Mouse (Mus musculus): Measurements from ENCODE around the gene Tgif2. TPM values are rescaled to one million over a fixed set of nuclear protein-coding genes. Genes with fewer than 3 reads are reported as not detected.

The Tgif2 gene
- polyA plus RNA-seq, 1 experiment from 2014 or later, result 11.2 TPM

DNA sequence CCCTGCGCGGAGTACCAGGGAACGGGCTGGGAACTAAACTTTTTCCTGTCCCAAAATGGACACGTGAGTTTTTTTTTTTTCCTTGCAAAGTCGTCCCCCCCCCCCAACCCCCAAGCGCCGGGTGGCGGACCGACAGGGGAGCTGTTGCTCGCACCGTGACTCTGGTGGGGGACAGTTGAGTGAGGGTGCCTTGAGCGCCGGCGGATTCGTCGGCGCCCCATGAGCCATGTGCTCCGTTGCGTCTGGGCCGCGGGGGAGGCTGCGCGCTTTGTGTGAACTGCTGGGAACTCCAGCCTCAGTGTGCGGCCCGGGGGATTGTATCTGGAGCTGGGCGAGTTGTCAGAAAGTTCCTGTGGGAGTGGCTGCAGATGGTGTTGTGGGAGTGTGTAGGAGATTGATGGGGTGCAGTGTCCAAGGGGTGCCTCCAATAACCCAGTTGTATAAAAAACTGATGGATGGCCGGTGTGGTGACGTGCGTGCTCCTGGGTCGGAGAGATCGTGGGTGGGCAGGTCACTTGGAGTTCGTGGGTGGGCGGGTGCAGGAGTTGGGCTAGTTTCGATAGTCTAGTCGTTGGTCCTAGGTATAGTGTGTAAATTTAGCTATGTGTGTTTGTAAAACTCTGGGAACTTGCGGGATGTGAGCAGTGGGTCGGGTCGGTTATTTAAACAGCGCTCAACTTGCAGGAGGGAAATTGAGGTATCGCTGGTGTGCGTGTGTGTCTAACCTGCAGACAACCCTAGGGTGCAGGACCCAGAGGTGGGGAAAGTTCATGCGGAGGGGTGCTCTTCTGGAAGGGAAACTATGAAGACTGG, 1.4 kb downstream of the Tgif2 start:
- Histone ChIP-seq H3K27me3 (ENCODE audit: control insufficient read depth, insufficient read depth, low read length) (peaks cover 5% of the 10 kb centered on the region; the same call in 1 of the 2 replicates), H3K36me3 (ENCODE audit: control insufficient read depth, insufficient read depth, low read length) (no peaks in the 10 kb centered on the region), H3K4me3 (ENCODE audit: low read depth, low read length) (peak overlapping the region; percentile 59), H3K9ac (replicated peaks; ENCODE audit: low read depth, low read length) (peak overlapping the region; percentile 50), H3K9me3 (ENCODE audit: control insufficient read depth, low read length) (no peaks in the 10 kb centered on the region), H3K27ac (ENCODE audit: low read depth, low read length) (peak overlapping the region; percentile 70), H3K4me1 (ENCODE audit: control insufficient read depth, insufficient read depth, low read length) (peaks cover 24% of the 10 kb centered on the region; the same call in 1 of the 2 replicates), H3K4me2 (ENCODE audit: low read depth, low read length) (peak overlapping the region; percentile 81)
- WGBS, result under 1% methylated on average over 40 of the region's 42 CpGs
- ATAC-seq (ENCODE audit: low read depth), result peak; percentile 36; the same call in 1 of the 2 replicates

DNA sequence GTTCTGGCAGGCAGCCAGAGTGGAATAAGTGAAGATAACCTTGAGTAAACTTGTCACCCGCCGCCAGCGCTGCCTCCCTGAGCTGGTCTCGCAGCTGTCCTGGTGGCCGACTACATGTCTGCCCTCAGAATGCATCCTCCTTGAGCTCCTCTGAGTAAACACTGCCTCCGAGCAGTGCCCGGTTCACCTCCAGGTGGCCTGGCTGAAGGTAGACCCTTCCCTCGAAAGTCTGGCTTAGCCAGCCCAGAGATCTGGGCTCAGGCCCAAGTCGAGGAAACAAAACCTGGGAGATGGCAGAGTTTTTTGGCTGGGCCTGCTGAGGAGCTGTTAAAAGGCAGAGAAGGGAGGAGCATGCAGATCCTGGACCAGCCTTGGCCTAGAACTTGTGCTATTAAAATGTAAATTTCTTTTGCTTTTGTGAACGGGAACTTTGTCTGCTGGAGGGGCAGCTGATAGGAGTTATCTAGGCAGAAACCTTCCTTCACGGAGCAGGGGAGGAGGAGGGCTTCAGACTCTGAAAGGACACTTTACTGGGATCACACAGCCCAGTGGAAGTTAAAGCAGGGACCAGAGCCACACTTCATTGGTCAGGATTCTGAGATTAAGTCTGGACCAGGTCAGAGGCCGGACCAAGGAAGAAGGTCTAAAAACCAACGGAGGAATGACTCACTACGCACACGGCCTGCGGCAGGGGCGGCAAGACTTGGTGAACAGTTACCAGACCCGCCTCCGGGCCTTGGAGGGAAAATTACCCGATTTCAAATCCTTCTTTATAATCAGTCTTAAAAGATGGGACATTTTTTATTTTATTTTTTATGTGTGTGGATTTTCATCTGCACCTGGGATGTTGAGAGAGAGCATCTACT, 2.3 kb downstream of the Tgif2 start:
- Histone ChIP-seq H3K9me3 (ENCODE audit: control insufficient read depth, low read length) (no peaks in the 10 kb centered on the region), H3K4me3 (ENCODE audit: low read depth, low read length) (peak overlapping the region; percentile 59), H3K27ac (ENCODE audit: low read depth, low read length) (no peak overlapping the region; the same call in 1 of the 2 replicates), H3K36me3 (ENCODE audit: control insufficient read depth, insufficient read depth, low read length) (no peaks in the 10 kb centered on the region), H3K4me2 (ENCODE audit: low read depth, low read length) (peak overlapping the region; percentile 81), H3K9ac (replicated peaks; ENCODE audit: low read depth, low read length) (no peak overlapping the region), H3K4me1 (ENCODE audit: control insufficient read depth, insufficient read depth, low read length) (peaks cover 24% of the 10 kb centered on the region; the same call in 1 of the 2 replicates), H3K27me3 (ENCODE audit: control insufficient read depth, insufficient read depth, low read length) (peaks cover 5% of the 10 kb centered on the region; the same call in 1 of the 2 replicates)
- WGBS, result 3% methylated on average over 20 of the region's 20 CpGs
- ATAC-seq (ENCODE audit: low read depth), result no peak

DNA sequence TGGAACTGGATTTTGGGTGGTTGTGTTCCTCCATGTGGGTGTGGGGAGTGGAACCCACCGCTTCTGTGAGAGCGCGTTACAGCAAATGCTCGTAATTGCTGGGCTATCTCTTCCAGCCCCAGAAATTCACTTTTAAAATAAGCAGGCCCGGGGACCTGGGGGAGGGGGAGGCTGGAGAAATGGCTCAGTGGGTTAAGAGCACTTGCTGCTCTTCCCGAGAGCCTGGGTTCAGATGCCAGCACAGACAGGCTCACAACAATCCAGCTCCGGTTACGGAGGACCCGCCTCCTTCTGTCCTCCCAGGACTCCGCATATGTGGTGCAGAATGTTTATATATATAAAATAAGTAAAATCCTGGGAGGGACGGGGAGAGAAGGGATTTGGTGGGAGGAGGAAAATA, 2.9 kb downstream of the Tgif2 start:
- H3K36me3 ChIP-seq (ENCODE audit: control insufficient read depth, insufficient read depth, low read length), result no peaks in the 10 kb centered on the region
- peak overlapping the region; percentile 81; the same call in 1 of the 2 replicates for H3K4me2 ChIP-seq (ENCODE audit: low read depth, low read length)
- H3K27me3 ChIP-seq (ENCODE audit: control insufficient read depth, insufficient read depth, low read length), result peaks cover 5% of the 10 kb centered on the region; the same call in 1 of the 2 replicates
- no peak overlapping the region for H3K9ac ChIP-seq (replicated peaks; ENCODE audit: low read depth, low read length)
- H3K27ac ChIP-seq (ENCODE audit: low read depth, low read length), result no peak overlapping the region; the same call in 1 of the 2 replicates
- WGBS, result 15% methylated on average over 11 of the region's 11 CpGs
- H3K4me3 ChIP-seq (ENCODE audit: low read depth, low read length), result no peak overlapping the region
- no peak for ATAC-seq (ENCODE audit: low read depth)
- peaks cover 28% of the 10 kb centered on the region; the same call in 1 of the 2 replicates for H3K4me1 ChIP-seq (ENCODE audit: control insufficient read depth, insufficient read depth, low read length)
- H3K9me3 ChIP-seq (ENCODE audit: control insufficient read depth, low read length), result no peaks in the 10 kb centered on the region

DNA sequence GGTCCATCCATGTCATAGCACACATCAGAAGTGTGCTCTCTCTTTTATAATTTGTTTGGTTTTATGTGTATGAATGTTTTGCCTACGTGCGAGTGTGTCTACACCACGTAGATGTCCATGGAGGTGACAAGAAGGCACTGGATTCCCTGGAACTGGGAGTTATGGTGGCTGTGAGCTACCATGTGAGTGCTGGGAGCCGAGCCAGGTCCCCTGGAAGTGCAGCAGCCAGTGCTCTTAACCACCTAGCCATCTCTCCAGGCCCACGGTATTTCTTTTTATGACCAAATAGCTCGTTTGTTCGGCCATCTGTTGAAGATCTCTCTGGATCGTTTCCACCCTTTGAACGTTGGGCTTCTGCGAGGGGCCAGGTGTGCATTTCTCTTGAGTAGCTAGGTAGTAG, 3.5 kb downstream of the Tgif2 start:
- no peak overlapping the region for H3K4me3 ChIP-seq (ENCODE audit: low read depth, low read length)
- WGBS, result 55% methylated on average over 10 of the region's 10 CpGs
- peaks cover 29% of the 10 kb centered on the region; the same call in 1 of the 2 replicates for H3K4me1 ChIP-seq (ENCODE audit: control insufficient read depth, insufficient read depth, low read length)
- H3K36me3 ChIP-seq (ENCODE audit: control insufficient read depth, insufficient read depth, low read length), result no peaks in the 10 kb centered on the region
- no peak overlapping the region for H3K9ac ChIP-seq (replicated peaks; ENCODE audit: low read depth, low read length)
- no peaks in the 10 kb centered on the region for H3K9me3 ChIP-seq (ENCODE audit: control insufficient read depth, low read length)
- H3K27ac ChIP-seq (ENCODE audit: low read depth, low read length), result no peak overlapping the region
- peaks cover 5% of the 10 kb centered on the region; the same call in 1 of the 2 replicates for H3K27me3 ChIP-seq (ENCODE audit: control insufficient read depth, insufficient read depth, low read length)
- no peak overlapping the region for H3K4me2 ChIP-seq (ENCODE audit: low read depth, low read length)
- no peak for ATAC-seq (ENCODE audit: low read depth)

DNA sequence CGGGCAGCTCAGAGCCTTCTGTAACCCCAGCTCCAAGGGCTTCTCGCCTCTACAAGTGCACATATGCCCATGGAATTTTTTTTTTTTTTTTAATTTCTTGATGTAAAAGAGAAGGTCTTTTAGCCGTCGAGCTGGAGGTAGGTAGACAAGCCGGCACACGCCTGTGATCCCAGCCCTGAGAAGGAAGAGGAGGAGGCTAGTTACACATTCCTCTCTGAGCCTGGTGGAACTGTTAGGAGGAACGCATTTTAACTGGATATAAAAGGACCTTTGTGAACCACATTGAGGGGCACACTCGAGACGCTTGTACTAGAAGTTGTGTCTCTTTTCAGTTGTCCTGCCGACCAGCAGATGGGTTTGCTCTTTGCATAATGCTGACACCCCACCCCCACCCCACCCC, 4.9 kb downstream of the Tgif2 start:
- 30% methylated on average over 10 of the region's 10 CpGs for WGBS
- H3K4me3 ChIP-seq (ENCODE audit: low read depth, low read length), result no peak overlapping the region
- no peaks in the 10 kb centered on the region for H3K36me3 ChIP-seq (ENCODE audit: control insufficient read depth, insufficient read depth, low read length)
- H3K4me1 ChIP-seq (ENCODE audit: control insufficient read depth, insufficient read depth, low read length), result peaks cover 29% of the 10 kb centered on the region; the same call in 1 of the 2 replicates
- no peak for ATAC-seq (ENCODE audit: low read depth)
- peaks cover 4% of the 10 kb centered on the region; the same call in 1 of the 2 replicates for H3K27me3 ChIP-seq (ENCODE audit: control insufficient read depth, insufficient read depth, low read length)
- no peak overlapping the region for H3K9ac ChIP-seq (replicated peaks; ENCODE audit: low read depth, low read length)
- no peak overlapping the region for H3K4me2 ChIP-seq (ENCODE audit: low read depth, low read length)
- no peak overlapping the region for H3K27ac ChIP-seq (ENCODE audit: low read depth, low read length)
- H3K9me3 ChIP-seq (ENCODE audit: control insufficient read depth, low read length), result no peaks in the 10 kb centered on the region

DNA sequence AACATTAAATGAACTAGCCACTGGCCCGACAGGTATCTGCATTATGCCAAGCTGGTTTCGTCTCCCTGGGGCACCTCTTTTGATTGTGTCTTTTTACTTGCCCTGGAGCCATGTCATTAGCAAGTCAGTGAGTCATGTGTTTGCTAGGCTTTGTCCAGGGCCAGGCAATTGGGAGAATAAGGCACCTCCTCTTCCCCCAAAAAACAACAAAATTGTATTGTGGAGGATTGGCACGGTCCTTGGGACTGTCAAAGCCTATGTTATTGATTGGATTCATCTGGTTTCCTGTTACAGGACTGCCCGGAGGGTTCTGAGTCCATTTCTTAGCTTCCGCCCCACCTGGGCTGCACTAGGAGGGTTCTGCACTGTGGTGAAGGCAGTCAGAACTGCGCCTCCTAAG, 7.8 kb downstream of the Tgif2 start:
- Histone ChIP-seq H3K9ac (replicated peaks; ENCODE audit: low read depth, low read length) (no peak overlapping the region), H3K27ac (ENCODE audit: low read depth, low read length) (no peak overlapping the region), H3K27me3 (ENCODE audit: control insufficient read depth, insufficient read depth, low read length) (no peaks in the 10 kb centered on the region), H3K4me2 (ENCODE audit: low read depth, low read length) (no peak overlapping the region), H3K4me3 (ENCODE audit: low read depth, low read length) (no peak overlapping the region), H3K4me1 (ENCODE audit: control insufficient read depth, insufficient read depth, low read length) (peaks cover 14% of the 10 kb centered on the region; the same call in 1 of the 2 replicates), H3K36me3 (ENCODE audit: control insufficient read depth, insufficient read depth, low read length) (peaks cover 4% of the 10 kb centered on the region; the same call in 1 of the 2 replicates), H3K9me3 (ENCODE audit: control insufficient read depth, low read length) (no peaks in the 10 kb centered on the region)
- WGBS, result 56% methylated on average over 6 of the region's 6 CpGs
- ATAC-seq (ENCODE audit: low read depth), result no peak

DNA sequence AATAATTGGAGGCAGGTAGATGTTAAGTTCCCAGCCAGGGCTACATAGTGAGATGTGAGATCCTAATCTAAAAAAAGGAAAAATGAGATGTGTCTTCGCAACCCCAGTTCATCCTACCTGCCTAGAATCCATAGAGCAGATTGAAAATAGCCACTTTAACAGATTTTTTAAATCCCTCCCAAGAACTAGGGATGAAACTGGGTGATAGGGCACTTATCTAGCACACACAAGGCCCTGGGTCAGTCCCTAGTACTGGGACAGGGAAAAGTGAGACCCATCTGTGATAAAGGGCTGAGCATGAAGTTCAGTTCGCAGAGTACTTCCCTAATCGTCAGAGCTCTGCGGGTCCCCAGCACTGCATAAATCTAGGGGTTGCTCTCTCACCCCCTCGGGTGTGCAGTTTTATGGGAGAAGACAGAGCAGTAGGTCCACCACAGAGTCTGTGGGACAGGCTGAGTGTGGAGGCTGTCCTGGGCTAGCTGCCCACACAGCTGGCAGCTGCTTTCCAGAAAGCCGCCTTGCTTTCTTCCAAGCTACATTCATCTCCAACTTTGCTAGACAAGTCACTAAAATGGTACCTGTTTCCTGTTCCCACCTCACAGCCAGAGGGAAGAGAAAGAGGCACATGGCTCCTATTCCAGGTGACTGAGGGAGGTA, 8.8 kb downstream of the Tgif2 start:
- peaks cover 4% of the 10 kb centered on the region; the same call in 1 of the 2 replicates for H3K36me3 ChIP-seq (ENCODE audit: control insufficient read depth, insufficient read depth, low read length)

DNA sequence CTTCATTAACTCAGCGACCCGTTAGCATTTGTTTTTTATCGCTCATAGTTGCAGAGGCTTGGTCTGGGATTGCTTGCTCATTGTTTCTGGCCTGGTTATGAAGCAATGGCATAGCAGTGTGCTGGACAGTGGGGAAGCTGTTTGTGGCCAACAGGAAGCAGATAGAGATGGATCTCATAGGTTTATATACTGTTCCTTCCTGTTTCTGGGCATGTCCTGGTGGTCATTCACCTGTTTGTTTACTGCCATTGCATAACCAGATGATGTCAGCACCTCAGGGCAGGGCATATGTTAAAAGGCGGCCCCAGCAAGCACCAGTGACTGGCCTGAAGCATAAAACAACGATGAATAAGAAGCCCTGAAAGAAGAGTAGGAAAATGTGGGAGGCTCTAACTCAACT, 10.7 kb downstream of the Tgif2 start:
- Histone ChIP-seq H3K9me3 (ENCODE audit: control insufficient read depth, low read length) (no peaks in the 10 kb centered on the region), H3K4me2 (ENCODE audit: low read depth, low read length) (no peak overlapping the region), H3K9ac (replicated peaks; ENCODE audit: low read depth, low read length) (no peak overlapping the region), H3K4me1 (ENCODE audit: control insufficient read depth, insufficient read depth, low read length) (peaks cover 6% of the 10 kb centered on the region; the same call in 1 of the 2 replicates), H3K27ac (ENCODE audit: low read depth, low read length) (no peak overlapping the region), H3K4me3 (ENCODE audit: low read depth, low read length) (no peak overlapping the region), H3K36me3 (ENCODE audit: control insufficient read depth, insufficient read depth, low read length) (peaks cover 4% of the 10 kb centered on the region; the same call in 1 of the 2 replicates), H3K27me3 (ENCODE audit: control insufficient read depth, insufficient read depth, low read length) (no peaks in the 10 kb centered on the region)
- ATAC-seq (ENCODE audit: low read depth), result no peak
- 89% methylated on average over 5 of the region's 5 CpGs for WGBS

More for the DNA sequence above, 8.8 kb downstream of the Tgif2 start:
- no peaks in the 10 kb centered on the region for H3K9me3 ChIP-seq (ENCODE audit: control insufficient read depth, low read length)
- H3K4me3 ChIP-seq (ENCODE audit: low read depth, low read length), result no peak overlapping the region
- 84% methylated on average over 6 of the region's 6 CpGs for WGBS
- no peak overlapping the region for H3K9ac ChIP-seq (replicated peaks; ENCODE audit: low read depth, low read length)
- H3K27me3 ChIP-seq (ENCODE audit: control insufficient read depth, insufficient read depth, low read length), result no peaks in the 10 kb centered on the region
- H3K27ac ChIP-seq (ENCODE audit: low read depth, low read length), result no peak overlapping the region
- peaks cover 14% of the 10 kb centered on the region; the same call in 1 of the 2 replicates for H3K4me1 ChIP-seq (ENCODE audit: control insufficient read depth, insufficient read depth, low read length)
- ATAC-seq (ENCODE audit: low read depth), result no peak
- no peak overlapping the region for H3K4me2 ChIP-seq (ENCODE audit: low read depth, low read length)
